Mouse (Mus musculus): Measurements from ENCODE around the gene Il12rb2. TPM values are rescaled to one million over a fixed set of nuclear protein-coding genes. Genes with fewer than 3 reads are reported as not detected.

Gene Il12rb2
- polyA plus RNA-seq, 1 experiment: not detected

DNA sequence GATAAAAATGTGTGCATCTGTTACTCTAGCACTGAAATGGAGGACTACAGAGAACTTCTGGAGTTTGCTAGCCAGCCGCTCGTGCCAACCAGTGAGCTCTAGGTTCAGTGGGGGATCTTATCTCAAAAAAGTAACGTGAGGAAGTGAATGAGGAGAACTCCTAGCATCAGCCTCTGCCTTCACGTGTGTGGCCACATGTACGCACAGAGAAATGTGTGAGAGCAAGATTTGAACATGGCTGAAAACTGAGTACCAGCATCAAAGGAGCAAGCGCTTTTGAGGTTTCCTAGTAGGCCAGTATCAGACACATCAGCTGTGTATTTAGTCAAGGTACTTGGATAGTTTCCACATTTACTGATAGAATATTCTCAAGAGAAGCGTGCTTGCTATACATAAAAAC, 111.1 kb downstream of the Il12rb2 start:
- H3K27me3 ChIP-seq (ENCODE audit: control insufficient read depth, insufficient read depth, insufficient read length): no peaks in the 10 kb centered on the region
- H3K4me3 ChIP-seq (ENCODE audit: insufficient read depth, poor library complexity, severe bottlenecking): no peak overlapping the region
- no peak overlapping the region for H3ac ChIP-seq (ENCODE audit: control insufficient read depth, insufficient read length, low read depth)
- peaks cover 31% of the 10 kb centered on the region for H3K79me3 ChIP-seq (ENCODE audit: low read depth)
- peaks cover 24% of the 10 kb centered on the region for H3K36me3 ChIP-seq (ENCODE audit: control insufficient read depth, insufficient read depth)
- TF ChIP-seq USF1 (IDR thresholded peaks at IDR 0.05; ENCODE audit: low read depth) (no peak), CTCF (IDR thresholded peaks at IDR 0.05; ENCODE audit: control insufficient read depth, insufficient read depth, insufficient read length) (no peak), MAX (IDR thresholded peaks at IDR 0.05) (no peak), CEBPB (IDR thresholded peaks at IDR 0.05; ENCODE audit: low read depth) (no peak), MYOG (IDR thresholded peaks at IDR 0.05; ENCODE audit: control insufficient read depth, extremely low read depth, insufficient read length) (no peak), MYOD1 (IDR thresholded peaks at IDR 0.05; ENCODE audit: control insufficient read depth, insufficient read length, low read depth) (no peak), FOSL1 (IDR thresholded peaks at IDR 0.05; ENCODE audit: insufficient read depth, low read length, poor library complexity, severe bottlenecking) (no peak)
- H3K79me2 ChIP-seq (ENCODE audit: control insufficient read depth, insufficient read depth): peaks cover 32% of the 10 kb centered on the region

- H3K4me3 ChIP-seq (ENCODE audit: insufficient read depth, poor library complexity, severe bottlenecking): no peak overlapping the region
- TF ChIP-seq MYOD1 (IDR thresholded peaks at IDR 0.05; ENCODE audit: control insufficient read depth, insufficient read length, low read depth) (no peak), CTCF (IDR thresholded peaks at IDR 0.05; ENCODE audit: control insufficient read depth, insufficient read depth, insufficient read length) (no peak), USF1 (IDR thresholded peaks at IDR 0.05; ENCODE audit: low read depth) (no peak), FOSL1 (IDR thresholded peaks at IDR 0.05; ENCODE audit: insufficient read depth, low read length, poor library complexity, severe bottlenecking) (no peak), CEBPB (IDR thresholded peaks at IDR 0.05; ENCODE audit: low read depth) (no peak), MYOG (IDR thresholded peaks at IDR 0.05; ENCODE audit: control insufficient read depth, extremely low read depth, insufficient read length) (no peak), MAX (IDR thresholded peaks at IDR 0.05) (no peak)
Measured at GRCm38 (mm10) chr6:67251095-67251494, 124.9 kb downstream of the Il12rb2 start.

DNA sequence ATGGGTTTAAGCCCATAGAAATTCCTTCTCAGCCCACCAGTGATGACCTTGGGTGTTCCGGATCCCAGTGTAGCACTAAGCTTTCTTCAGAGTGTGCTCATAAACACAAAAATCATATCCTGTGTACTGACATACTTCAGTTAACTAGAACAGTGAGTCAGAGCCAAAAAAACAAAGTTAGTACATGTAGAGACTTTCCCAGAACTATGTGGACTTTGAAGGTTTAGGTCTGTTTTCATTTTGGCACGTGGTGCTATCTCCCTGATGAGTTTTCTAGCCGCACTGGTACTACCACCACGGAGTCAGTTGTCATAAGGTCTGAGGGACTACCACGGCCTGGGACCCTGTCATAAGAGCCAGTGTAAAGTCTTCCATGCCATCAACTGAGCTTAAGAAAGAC, 131.5 kb downstream of the Il12rb2 start:
- Histone ChIP-seq H3K36me3 (ENCODE audit: control insufficient read depth, insufficient read depth) (no peaks in the 10 kb centered on the region), H3K4me3 (ENCODE audit: insufficient read depth, poor library complexity, severe bottlenecking) (no peak overlapping the region), H3K79me2 (ENCODE audit: control insufficient read depth, insufficient read depth) (no peaks in the 10 kb centered on the region), H3K27me3 (ENCODE audit: control insufficient read depth, insufficient read depth, insufficient read length) (no peaks in the 10 kb centered on the region), H3K79me3 (ENCODE audit: low read depth) (no peaks in the 10 kb centered on the region), H3ac (ENCODE audit: control insufficient read depth, insufficient read length, low read depth) (no peak overlapping the region)
- no peak for TF ChIP-seq USF1 (IDR thresholded peaks at IDR 0.05; ENCODE audit: low read depth)
- no peak for TF ChIP-seq FOSL1 (IDR thresholded peaks at IDR 0.05; ENCODE audit: insufficient read depth, low read length, poor library complexity, severe bottlenecking)
- no peak for TF ChIP-seq CEBPB (IDR thresholded peaks at IDR 0.05; ENCODE audit: low read depth)
- no peak for TF ChIP-seq CTCF (IDR thresholded peaks at IDR 0.05; ENCODE audit: control insufficient read depth, insufficient read depth, insufficient read length)
- no peak for TF ChIP-seq MYOD1 (IDR thresholded peaks at IDR 0.05; ENCODE audit: control insufficient read depth, insufficient read length, low read depth)
- TF ChIP-seq MYOG (IDR thresholded peaks at IDR 0.05; ENCODE audit: control insufficient read depth, extremely low read depth, insufficient read length): no peak
- no peak for TF ChIP-seq MAX (IDR thresholded peaks at IDR 0.05)

More at GRCm38 (mm10) chr6:67251095-67251494, 124.9 kb downstream of the Il12rb2 start:
- no peaks in the 10 kb centered on the region for H3K27me3 ChIP-seq (ENCODE audit: control insufficient read depth, insufficient read depth, insufficient read length)
- H3K79me2 ChIP-seq (ENCODE audit: control insufficient read depth, insufficient read depth): no peaks in the 10 kb centered on the region
- no peaks in the 10 kb centered on the region for H3K79me3 ChIP-seq (ENCODE audit: low read depth)
- no peaks in the 10 kb centered on the region for H3K36me3 ChIP-seq (ENCODE audit: control insufficient read depth, insufficient read depth)
- H3ac ChIP-seq (ENCODE audit: control insufficient read depth, insufficient read length, low read depth): no peak overlapping the region

GRCm38 (mm10) chr6:67243765-67244420, 132.1 kb downstream of the Il12rb2 start:
- TF ChIP-seq MYOD1 (IDR thresholded peaks at IDR 0.05; ENCODE audit: control insufficient read depth, insufficient read length, low read depth) (no peak), MAX (IDR thresholded peaks at IDR 0.05) (no peak), USF1 (IDR thresholded peaks at IDR 0.05; ENCODE audit: low read depth) (no peak), MYOG (IDR thresholded peaks at IDR 0.05; ENCODE audit: control insufficient read depth, extremely low read depth, insufficient read length) (no peak)
- H3K79me3 ChIP-seq (ENCODE audit: low read depth): no peaks in the 10 kb centered on the region
- no peak overlapping the region for H3ac ChIP-seq (ENCODE audit: control insufficient read depth, insufficient read length, low read depth)
- H3K4me3 ChIP-seq (ENCODE audit: insufficient read depth, poor library complexity, severe bottlenecking): no peak overlapping the region
- no peaks in the 10 kb centered on the region for H3K36me3 ChIP-seq (ENCODE audit: control insufficient read depth, insufficient read depth)
- H3K27me3 ChIP-seq (ENCODE audit: control insufficient read depth, insufficient read depth, insufficient read length): no peaks in the 10 kb centered on the region
- no peaks in the 10 kb centered on the region for H3K79me2 ChIP-seq (ENCODE audit: control insufficient read depth, insufficient read depth)

Other genes starting within 250 kb of the Il12rb2 start
- 541 TPM for gene Serbp1, start 138.0 kb downstream of the Il12rb2 start, polyA plus RNA-seq (2012; fragmentation: generic; extraction: Trizol)
- gene Il23r, start 115.7 kb upstream of the Il12rb2 start, polyA plus RNA-seq (2012; fragmentation: generic; extraction: Trizol): not detected
- gene Tacstd2, start 159.6 kb upstream of the Il12rb2 start, polyA plus RNA-seq (2012; fragmentation: generic; extraction: Trizol): not detected